Mouse (Mus musculus): ENCODE measurements around the gene Dpp9.

DNA sequence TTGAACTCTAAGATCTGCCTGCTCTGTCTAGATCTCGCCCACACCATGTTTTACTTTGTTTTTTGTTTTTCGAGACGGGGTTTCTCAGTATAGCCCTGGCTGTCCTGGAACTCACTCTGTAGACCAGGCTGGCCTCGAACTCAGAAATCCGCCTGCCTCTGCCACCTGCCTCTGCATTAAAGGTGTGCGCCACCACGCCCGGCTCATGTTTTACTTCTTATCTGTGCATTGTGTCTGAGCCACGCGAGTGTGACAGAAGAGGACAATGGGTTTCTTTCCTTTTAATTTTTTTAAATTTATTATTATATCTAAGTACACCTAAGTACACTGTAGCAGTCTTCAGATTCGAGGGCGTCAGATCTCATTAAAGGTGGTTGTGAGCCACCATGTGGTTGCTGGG is 546 bp upstream of the Dpp9 start:
- TF ChIP-seq EP300 (IDR thresholded peaks at IDR 0.05; ENCODE audit: low read depth) (no peak), CTCF (IDR thresholded peaks at IDR 0.05; ENCODE audit: low read depth) (no peak)
